Mouse (Mus musculus) spleen, adult 2 months (tissue): ENCODE results near the gene Tespa1. TPM values are rescaled to one million over a fixed set of nuclear protein-coding genes. Genes with fewer than 3 reads are reported as not detected.

ENCODE experiments used
- DNase-seq, 2 experiments: peaks; one replicate each; pipeline versions ENCODE4 v3.0.0 to v3.0.0-alpha.2; 2012 to 2021; ENCODE audit warnings: low spot score in 2 of 2, low read depth in 1 of 2
- H3K27ac ChIP-seq: fragments of 200-500 bp; 2 replicates; pipeline ENCODE4 v1.5.1; 2012; ENCODE audit warnings: low read length, inconsistent platforms; ENCODE audit not compliant: insufficient read depth
- H3K27me3 ChIP-seq: fragments of 200-500 bp; 2 replicates; pipeline ENCODE4 v1.6.1; 2012; ENCODE audit warnings: mild to moderate bottlenecking, moderate library complexity, low read length, inconsistent platforms; ENCODE audit not compliant: control insufficient read depth, insufficient read depth
- H3K36me3 ChIP-seq: fragments of 200-500 bp; 2 replicates; pipeline ENCODE4 v1.6.1; 2012; ENCODE audit warnings: mild to moderate bottlenecking, low read length, inconsistent platforms; ENCODE audit not compliant: control insufficient read depth, insufficient read depth
- H3K4me1 ChIP-seq: fragments of 200-500 bp; 2 replicates; pipeline ENCODE4 v1.6.1; 2011; ENCODE audit warnings: inconsistent platforms; ENCODE audit not compliant: control insufficient read depth, insufficient read depth, insufficient read length
- H3K4me3 ChIP-seq: fragments of 200-500 bp; 2 replicates; pipeline ENCODE4 v1.5.1; 2011; ENCODE audit warnings: mild to moderate bottlenecking, inconsistent platforms; ENCODE audit not compliant: insufficient read depth, insufficient read length; ENCODE audit errors: extremely low read depth
- CTCF ChIP-seq: fragments of 200-500 bp; IDR thresholded peaks from 2 replicates; pipeline ENCODE4 v1.5.1; 2011; ENCODE audit warnings: mild to moderate bottlenecking, inconsistent platforms; ENCODE audit not compliant: insufficient read depth, insufficient read length, insufficient replicate concordance; ENCODE audit errors: extremely low read depth
- POLR2A ChIP-seq: fragments of 200-500 bp; IDR thresholded peaks from 2 replicates; pipeline ENCODE4 v1.6.1; 2011; ENCODE audit warnings: low read depth, low read length, inconsistent platforms
- WGBS: fragments of 180-500 bp; shearing (Covaris S2); methylation state at CpG from one replicate; pipeline ENCODE4 v1.1.7; 2018; 5-methylcytosine and 5-hydroxymethylcytosine counted together
- polyA plus RNA-seq: library from polyadenylated mRNA; depleted of rRNA; stranded (reverse); fragments of >200 nt; gene quantifications from 2 replicates; pipeline ENCODE4 v1.2.3, GENCODE M21; 2012

Gene Tespa1
- polyA plus RNA-seq, 1 experiment, result 10.8 TPM

GRCm38 (mm10) chr10:130344056-130344455, 21.4 kb downstream of the Tespa1 start:
- 20% methylated on average over 1 of the region's 1 CpGs for WGBS
- TF ChIP-seq CTCF (no peak), POLR2A (no peak)
- no peak for DNase-seq
- Histone ChIP-seq H3K4me3 (no peak overlapping the region), H3K36me3 (peaks cover 3% of the 10 kb centered on the region; the same call in 1 of the 2 replicates), H3K4me1 (no peaks in the 10 kb centered on the region), H3K27me3 (no peaks in the 10 kb centered on the region), H3K27ac (no peak overlapping the region)

GRCm38 (mm10) chr10:130363438-130364164, 40.9 kb downstream of the Tespa1 start:
- Histone ChIP-seq H3K27me3 (no peaks in the 10 kb centered on the region), H3K27ac (no peak overlapping the region), H3K4me3 (no peak overlapping the region), H3K4me1 (no peaks in the 10 kb centered on the region), H3K36me3 (peaks cover 5% of the 10 kb centered on the region)
- TF ChIP-seq POLR2A (no peak), CTCF (no peak)
- peak in 1 of 2 experiments; percentile 12 for DNase-seq
- WGBS, result 71% methylated on average over 2 of the region's 2 CpGs

GRCm38 (mm10) chr10:130364766-130365165, 42.1 kb downstream of the Tespa1 start:
- Histone ChIP-seq H3K27ac (no peak overlapping the region), H3K4me3 (no peak overlapping the region), H3K27me3 (no peaks in the 10 kb centered on the region), H3K4me1 (no peaks in the 10 kb centered on the region), H3K36me3 (peaks cover 5% of the 10 kb centered on the region)
- no peak for DNase-seq
- TF ChIP-seq POLR2A, result no peak
- TF ChIP-seq CTCF, result no peak

DNA sequence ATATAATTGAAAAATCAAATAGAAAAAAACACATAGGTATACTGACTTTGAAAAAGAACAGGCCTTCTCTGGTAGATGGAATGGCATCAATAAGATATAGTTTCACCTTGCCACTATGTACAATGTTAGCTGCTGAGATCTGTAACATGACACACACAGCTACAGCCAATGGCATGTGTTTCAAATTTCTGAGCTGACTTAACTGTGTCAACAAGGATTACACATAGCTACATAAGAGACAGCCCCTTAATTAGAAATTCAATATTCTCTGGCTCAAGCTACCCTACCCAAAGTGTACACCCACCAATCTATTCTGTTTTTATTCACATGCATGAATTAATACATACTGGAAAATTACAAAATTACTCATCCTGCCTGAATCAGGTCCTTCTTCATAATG, 45.7 kb downstream of the Tespa1 start:
- no peaks in the 10 kb centered on the region for H3K4me1 ChIP-seq
- H3K36me3 ChIP-seq, result no peaks in the 10 kb centered on the region; the same call in 1 of the 2 replicates
- H3K27me3 ChIP-seq, result no peaks in the 10 kb centered on the region
- DNase-seq, result no peak
- no peak overlapping the region for H3K4me3 ChIP-seq
- H3K27ac ChIP-seq, result no peak overlapping the region
- TF ChIP-seq POLR2A (no peak), CTCF (no peak)

DNA sequence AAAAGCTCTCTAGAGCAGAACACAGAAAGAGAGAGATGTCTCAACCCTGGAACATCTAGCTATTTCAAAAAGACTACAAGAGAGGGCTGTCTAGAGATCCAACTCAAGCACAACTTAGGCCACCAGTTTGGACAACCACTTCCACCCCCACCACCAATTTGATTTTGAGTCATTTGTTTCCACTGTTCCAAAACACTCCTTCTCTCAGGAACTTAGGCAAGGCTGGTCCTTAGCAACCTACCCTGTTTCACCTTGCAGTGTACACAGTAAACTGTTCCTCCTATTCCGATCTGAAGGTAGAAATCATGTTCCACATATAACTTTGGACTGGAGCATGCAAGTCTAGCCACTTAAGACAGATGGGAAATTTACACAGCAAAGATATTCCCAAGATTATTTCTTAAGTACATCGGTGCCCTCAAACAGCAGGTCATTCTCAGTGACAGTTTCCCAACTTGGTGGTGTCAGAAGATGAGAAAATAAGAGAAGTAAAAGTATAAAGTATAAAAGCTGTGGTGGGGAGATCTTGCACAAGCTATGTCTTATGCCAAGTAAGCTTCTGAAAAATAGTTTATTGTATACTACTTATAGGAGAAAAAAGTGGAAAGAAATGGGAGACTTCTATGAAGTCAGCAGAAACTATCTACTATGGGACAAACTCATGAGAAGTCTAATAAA, 47.5 kb downstream of the Tespa1 start:
- 93% methylated on average over 2 of the region's 2 CpGs for WGBS
- no peaks in the 10 kb centered on the region for H3K4me1 ChIP-seq

GRCm38 (mm10) chr10:130371644-130372043, 49.0 kb downstream of the Tespa1 start:
- 83% methylated on average over 1 of the region's 1 CpGs for WGBS
- no peak overlapping the region for H3K27ac ChIP-seq
- H3K36me3 ChIP-seq, result no peaks in the 10 kb centered on the region; the same call in 1 of the 2 replicates
- no peak for TF ChIP-seq CTCF
- TF ChIP-seq POLR2A, result no peak
- no peak overlapping the region for H3K4me3 ChIP-seq
- DNase-seq, result no peak
- H3K4me1 ChIP-seq, result no peaks in the 10 kb centered on the region
- H3K27me3 ChIP-seq, result no peaks in the 10 kb centered on the region

More for the DNA sequence above, 47.5 kb downstream of the Tespa1 start:
- DNase-seq, result no peak
- Histone ChIP-seq H3K27ac (no peak overlapping the region), H3K27me3 (no peaks in the 10 kb centered on the region), H3K4me3 (no peak overlapping the region), H3K36me3 (no peaks in the 10 kb centered on the region; the same call in 1 of the 2 replicates)
- no peak for TF ChIP-seq POLR2A
- TF ChIP-seq CTCF, result no peak

- H3K4me1 ChIP-seq, result no peaks in the 10 kb centered on the region
- H3K27ac ChIP-seq, result no peak overlapping the region
- 88% methylated on average over 2 of the region's 2 CpGs for WGBS
- H3K36me3 ChIP-seq, result no peaks in the 10 kb centered on the region
- TF ChIP-seq POLR2A, result no peak
- TF ChIP-seq CTCF, result no peak
- H3K4me3 ChIP-seq, result no peak overlapping the region
- no peaks in the 10 kb centered on the region for H3K27me3 ChIP-seq
- no peak for DNase-seq
Measured at GRCm38 (mm10) chr10:130372491-130373173, 50.0 kb downstream of the Tespa1 start.
